ENCODE assay signal across 9 mouse cellular contexts in the genomic region with DNA sequence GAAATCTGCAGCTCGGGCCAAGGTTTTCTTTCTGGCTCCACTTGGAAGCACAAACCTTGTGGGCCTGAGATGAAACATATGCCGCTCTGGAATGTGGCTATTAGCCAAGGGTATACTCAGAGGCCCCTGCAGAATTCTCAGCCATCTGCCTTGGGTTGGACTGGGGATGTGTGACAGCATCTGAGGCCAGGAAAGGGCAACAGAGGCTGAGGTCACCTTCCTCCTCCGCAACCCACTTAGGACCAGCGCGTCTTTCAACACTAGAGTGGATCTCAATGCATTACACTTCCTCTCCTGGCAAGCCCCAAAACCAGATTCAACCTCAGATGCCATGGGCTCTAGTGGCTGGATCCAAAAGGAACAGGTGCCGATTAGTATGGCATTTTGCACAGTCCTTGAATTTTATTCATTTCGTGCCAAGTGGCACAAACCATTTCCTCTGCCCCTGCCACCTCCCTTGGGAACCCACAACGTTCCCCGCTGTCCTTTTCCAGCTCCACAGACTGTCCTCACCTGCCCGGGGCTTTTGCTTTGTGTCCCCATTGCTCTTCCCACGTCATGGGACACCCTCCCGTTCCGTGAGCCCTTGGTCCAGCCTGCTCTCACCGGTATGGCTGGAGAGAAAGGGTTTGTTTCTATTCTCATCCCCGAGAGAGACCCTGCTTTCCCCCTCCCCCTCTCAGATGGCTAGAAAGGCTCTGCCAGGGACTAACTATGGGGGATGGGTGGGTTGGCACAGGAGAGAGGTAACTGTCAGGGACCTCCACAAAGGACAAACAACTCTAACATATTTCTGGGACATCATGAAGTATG.
DNase-seq lines count a peak whose midpoint lies in the region; ATAC-seq and TF ChIP-seq lines count a peak whose summit lies in the region.
"Had no signal": no experiment of that assay in that cellular context is flagged by ENCODE, and none has a peak within 500 bp of the region (broad histone marks: within the 10 kb centered on the region; RNA-seq: fewer than 3 reads in every experiment).

No protein-coding gene starts in this region.

- peak overlapping the region; percentile 89 for H3K27ac ChIP-seq in intestine, embryonic 14.5 days (ENCODE audit: low read depth)
- H3K27ac ChIP-seq in intestine, postnatal 0 days (ENCODE audit: low read depth, low read length) = no peak overlapping the region
- peak overlapping the region; percentile 49; the same call in 1 of the 2 replicates for H3K27ac ChIP-seq in heart, embryonic 10.5 days

- no peak for DNase-seq in intestine, embryonic 14.5 days (ENCODE audit: low spot score)
- peak; percentile 90 for DNase-seq in cerebellum, adult 11 months
- DNase-seq in heart, embryonic 10.5 days (ENCODE audit: low spot score) = no peak
- peak; percentile 47 for DNase-seq in lung, postnatal 36 days
- no peak for DNase-seq in spleen, postnatal 4 days (ENCODE audit: low spot score in 2 of 2)
- no peak for DNase-seq in left cerebral cortex, adult 8-10 months (ENCODE audit: low spot score in 2 of 2)
- DNase-seq in right cerebral cortex, adult 18-20 months = no peak

- peak; percentile 70; the same call in 1 of the 2 replicates for ATAC-seq in intestine, embryonic 14.5 days (replicated peaks; ENCODE audit: low FRiP score, low TSS enrichment, low read depth)
- ATAC-seq in intestine, postnatal 0 days = no peak

- no peaks in the 10 kb centered on the region for H3K9me3 ChIP-seq in intestine, embryonic 14.5 days (ENCODE audit: control insufficient read depth, low read length)
- no peaks in the 10 kb centered on the region for H3K9me3 ChIP-seq in intestine, postnatal 0 days (ENCODE audit: control insufficient read depth)
- no peaks in the 10 kb centered on the region for H3K9me3 ChIP-seq in heart, embryonic 10.5 days
- H3K9me3 ChIP-seq: G1E had no signal

- peaks cover 76% of the 10 kb centered on the region for H3K4me1 ChIP-seq in intestine, embryonic 14.5 days (replicated peaks; ENCODE audit: control insufficient read depth, insufficient read depth, low read length)
- H3K4me1 ChIP-seq in intestine, postnatal 0 days (replicated peaks; ENCODE audit: control insufficient read depth, insufficient read depth, low read length) = no peaks in the 10 kb centered on the region
- peaks cover 87% of the 10 kb centered on the region for H3K4me1 ChIP-seq in heart, embryonic 10.5 days

- H3K4me3 ChIP-seq in intestine, embryonic 14.5 days (ENCODE audit: low read depth, low read length) = no peak overlapping the region
- no peak overlapping the region for H3K4me3 ChIP-seq in intestine, postnatal 0 days (ENCODE audit: low read depth, low read length)
- no peak overlapping the region for H3K4me3 ChIP-seq in heart, embryonic 10.5 days

- H3K4me2 ChIP-seq in intestine, embryonic 14.5 days (ENCODE audit: low read length) = peak overlapping the region; percentile 13
- no peak overlapping the region for H3K4me2 ChIP-seq in intestine, postnatal 0 days (replicated peaks; ENCODE audit: low read depth)

- no peak overlapping the region for H3K9ac ChIP-seq in intestine, embryonic 14.5 days (ENCODE audit: low read length)
- H3K9ac ChIP-seq in intestine, postnatal 0 days (ENCODE audit: low read depth, low read length) = no peak overlapping the region; the same call in 1 of the 2 replicates

- 56% methylated on average over 15 of the region's 15 CpGs for WGBS in intestine, embryonic 14.5 days
- 61% methylated on average over 15 of the region's 15 CpGs for WGBS in intestine, postnatal 0 days
- 48% methylated on average over 15 of the region's 15 CpGs for WGBS in heart, embryonic 10.5 days

- no peak for TF ChIP-seq CTCF in intestine, postnatal 0 days (IDR thresholded peaks at IDR 0.05; ENCODE audit: low read depth)

- no peaks in the 10 kb centered on the region for H3K27me3 ChIP-seq in intestine, embryonic 14.5 days (replicated peaks; ENCODE audit: control insufficient read depth, insufficient read depth, low read length)
- H3K27me3 ChIP-seq in intestine, postnatal 0 days (replicated peaks; ENCODE audit: control insufficient read depth, insufficient read depth, low read length) = no peaks in the 10 kb centered on the region
- peaks cover 15% of the 10 kb centered on the region; the same call in 1 of the 2 replicates for H3K27me3 ChIP-seq in heart, embryonic 10.5 days (ENCODE audit: insufficient read depth, poor library complexity, severe bottlenecking)

- no peaks in the 10 kb centered on the region for H3K36me3 ChIP-seq in intestine, embryonic 14.5 days (ENCODE audit: control insufficient read depth, insufficient read depth, low read length)
- no peaks in the 10 kb centered on the region for H3K36me3 ChIP-seq in intestine, postnatal 0 days (ENCODE audit: control insufficient read depth, insufficient read depth)
- no peaks in the 10 kb centered on the region for H3K36me3 ChIP-seq in heart, embryonic 10.5 days
- H3K36me3 ChIP-seq: G1E had no signal

Comparison
In these comparisons a context has a peak if more than half of its experiments do, and no peak if none do; other contexts are left out.
1. DNase-seq: peak in cerebellum, adult 11 months (single experiment) and lung, postnatal 36 days (single experiment); none in intestine, embryonic 14.5 days (single experiment), heart, embryonic 10.5 days (single experiment), spleen, postnatal 4 days (0 of 2), left cerebral cortex, adult 8-10 months (0 of 2) and right cerebral cortex, adult 18-20 months (single experiment).